ENCODE assay signal across 37 mouse cellular contexts in the genomic region with DNA sequence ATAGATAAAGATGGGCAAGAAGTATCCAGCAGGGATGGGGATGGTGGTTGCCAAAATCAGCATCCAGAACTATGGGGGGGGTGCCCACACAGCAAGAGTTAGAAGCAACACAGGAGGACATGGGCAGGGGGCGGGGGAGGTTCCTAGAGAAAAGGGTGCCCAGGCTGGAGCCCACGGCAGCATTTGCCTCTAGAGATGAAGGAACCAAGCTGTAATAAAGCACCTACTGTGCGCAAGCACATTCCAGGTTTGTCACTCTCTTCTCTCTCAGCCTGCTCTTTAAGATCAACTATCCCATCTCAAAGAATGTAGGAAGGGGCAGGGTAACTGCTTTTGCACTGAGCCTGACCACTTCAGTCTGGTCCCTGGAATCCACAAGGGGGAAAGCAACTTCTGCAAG. TPM values are rescaled to one million over a fixed set of nuclear protein-coding genes. Genes with fewer than 3 reads are reported as not detected.
"Had no signal": no experiment of that assay in that cellular context is flagged by ENCODE, and none has a peak within 500 bp of the region (broad histone marks: within the 10 kb centered on the region; RNA-seq: fewer than 3 reads in every experiment).

No protein-coding gene starts in this region.

- H3K4me2 ChIP-seq: embryonic facial prominence, embryonic 12.5 days; embryonic facial prominence, embryonic 13.5 days; embryonic facial prominence, embryonic 15.5 days; forebrain, embryonic 12.5 days; forebrain, embryonic 13.5 days; forebrain, embryonic 15.5 days had no signal

- DNase-seq: cerebellum, adult 9-10 months; cerebellum, adult 9-11 months; cerebellum, postnatal 10 days; cerebellum, postnatal 14 days; cerebellum, postnatal 25 days; cerebellum, postnatal 36 days; embryo, embryonic 11 days; forebrain, postnatal 0 days; gastrocnemius, adult 2 months; gastrocnemius, postnatal 10 days; gastrocnemius, postnatal 14 days; gastrocnemius, postnatal 25 days; gastrocnemius, postnatal 36 days; heart, adult 11 months; heart, adult 18-20 months; heart, adult 2 months had no signal

- H3K27me3 ChIP-seq: embryonic facial prominence, embryonic 15.5 days had no signal

- H3K4me3 ChIP-seq: embryonic facial prominence, embryonic 10.5 days; embryonic facial prominence, embryonic 12.5 days; embryonic facial prominence, embryonic 13.5 days; embryonic facial prominence, embryonic 15.5 days; erythroblast, embryonic 14.5 days; forebrain, embryonic 10.5 days; forebrain, embryonic 12.5 days; forebrain, embryonic 13.5 days; forebrain, embryonic 15.5 days; gastrocnemius, adult 2 months; heart, adult 2 months had no signal

- H3K27ac ChIP-seq: embryonic facial prominence, embryonic 10.5 days; embryonic facial prominence, embryonic 12.5 days; embryonic facial prominence, embryonic 13.5 days; embryonic facial prominence, embryonic 15.5 days; forebrain, embryonic 10.5 days; forebrain, embryonic 12.5 days; forebrain, embryonic 13.5 days; forebrain, embryonic 15.5 days; gastrocnemius, adult 2 months; heart, adult 2 months had no signal

- H3K4me1 ChIP-seq: embryonic facial prominence, embryonic 12.5 days; forebrain, embryonic 15.5 days had no signal

- ATAC-seq: forebrain, embryonic 13.5 days; forebrain, embryonic 14.5 days; forebrain, embryonic 15.5 days; forebrain, embryonic 16.5 days; forebrain, postnatal 0 days had no signal

- H3K9ac ChIP-seq: embryonic facial prominence, embryonic 12.5 days; embryonic facial prominence, embryonic 13.5 days; embryonic facial prominence, embryonic 15.5 days; forebrain, embryonic 12.5 days; forebrain, embryonic 13.5 days; forebrain, embryonic 15.5 days; forebrain, postnatal 0 days had no signal

- H3K36me3 ChIP-seq: embryonic facial prominence, embryonic 10.5 days; embryonic facial prominence, embryonic 12.5 days; embryonic facial prominence, embryonic 13.5 days; embryonic facial prominence, embryonic 15.5 days; forebrain, embryonic 10.5 days; forebrain, embryonic 12.5 days; forebrain, embryonic 15.5 days had no signal

- H3K9me3 ChIP-seq: embryonic facial prominence, embryonic 10.5 days; embryonic facial prominence, embryonic 12.5 days; embryonic facial prominence, embryonic 13.5 days; embryonic facial prominence, embryonic 15.5 days; forebrain, embryonic 12.5 days; forebrain, embryonic 13.5 days; forebrain, embryonic 15.5 days had no signal

RNA-seq across cellular contexts. Expression of a gene that starts 7.2 kb away (rescaled TPM):
- total RNA-seq: common myeloid progenitor, adult 5-6 weeks; forebrain, postnatal 0 days; gastrocnemius, postnatal 25 days; granulocyte monocyte progenitor cell, adult 5-6 weeks had no signal
- polyA plus RNA-seq: cortical plate, adult 2 months; embryonic facial prominence, embryonic 11.5 days; embryonic facial prominence, embryonic 12.5 days; embryonic facial prominence, embryonic 13.5 days; embryonic facial prominence, embryonic 14.5 days; embryonic facial prominence, embryonic 15.5 days; erythroblast, embryonic 14.5 days; forebrain, embryonic 10.5 days; forebrain, embryonic 11.5 days; forebrain, embryonic 12.5 days; forebrain, embryonic 13.5 days; forebrain, embryonic 14.5 days; forebrain, embryonic 15.5 days; forebrain, embryonic 16.5 days; forebrain, postnatal 0 days had no signal

RNA-seq across cellular contexts. Expression of a gene that starts 10.1 kb away (rescaled TPM):
- total RNA-seq: common myeloid progenitor, adult 5-6 weeks; gastrocnemius, adult 18-20 months; gastrocnemius, adult 2 months; gastrocnemius, adult 8-10 months; granulocyte monocyte progenitor cell, adult 5-6 weeks; heart, adult 18-20 months; heart, adult 2 months; heart, adult 8-10 months had no signal
- polyA plus RNA-seq: cortical plate, adult 2 months; erythroblast, embryonic 14.5 days; forebrain, embryonic 12.5 days; forebrain, embryonic 14.5 days; forebrain, embryonic 15.5 days; forebrain, embryonic 16.5 days had no signal

RNA-seq across cellular contexts. Expression of a gene that starts 12.0 kb away (rescaled TPM):
- total RNA-seq: common myeloid progenitor, adult 5-6 weeks; forebrain, postnatal 0 days; granulocyte monocyte progenitor cell, adult 5-6 weeks had no signal
- polyA plus RNA-seq: embryonic facial prominence, embryonic 10.5 days; embryonic facial prominence, embryonic 12.5 days; embryonic facial prominence, embryonic 13.5 days; erythroblast, embryonic 14.5 days; forebrain, embryonic 10.5 days; forebrain, embryonic 11.5 days; forebrain, embryonic 12.5 days; forebrain, embryonic 13.5 days; forebrain, embryonic 14.5 days; forebrain, embryonic 15.5 days; forebrain, embryonic 16.5 days; forebrain, postnatal 0 days had no signal

RNA-seq across cellular contexts. Expression of a gene that starts 27.3 kb away (rescaled TPM):
- total RNA-seq: common myeloid progenitor, adult 5-6 weeks; gastrocnemius, postnatal 10 days; gastrocnemius, postnatal 14 days; gastrocnemius, postnatal 4 days; granulocyte monocyte progenitor cell, adult 5-6 weeks had no signal
- polyA plus RNA-seq: embryonic facial prominence, embryonic 10.5 days; embryonic facial prominence, embryonic 11.5 days; embryonic facial prominence, embryonic 12.5 days; embryonic facial prominence, embryonic 13.5 days; embryonic facial prominence, embryonic 14.5 days; embryonic facial prominence, embryonic 15.5 days; erythroblast, embryonic 14.5 days; forebrain, embryonic 10.5 days; forebrain, embryonic 11.5 days; forebrain, embryonic 12.5 days; forebrain, embryonic 13.5 days; forebrain, embryonic 15.5 days; forebrain, embryonic 16.5 days had no signal
